Mouse (Mus musculus): Measurements from ENCODE around the gene Ly6g5b. TPM values are rescaled to one million over a fixed set of nuclear protein-coding genes. Genes with fewer than 3 reads are reported as not detected.

Gene Ly6g5b
- total RNA-seq, 2 experiments from 2014 or later: 0.79 TPM

GRCm38 (mm10) chr17:35100196-35100765 lies 14.9 kb downstream of the Ly6g5b start:
- intact Hi-C loops (cut with DNase I): no loop called here
- no peak for DNase-seq (ENCODE audit: extremely low spot score in 1 of 2, low spot score in 2 of 2)
- no peak for TF ChIP-seq CTCF (IDR thresholded peaks at IDR 0.05)
- Histone ChIP-seq H3K27ac (no peak overlapping the region), H3K4me3 (no peak overlapping the region)

- intact Hi-C loops (cut with DNase I): no loop called here
- Histone ChIP-seq H3K4me3 (no peak overlapping the region), H3K27ac (peak overlapping the region; percentile 59; the same call in 1 of the 2 replicates)
- peak; percentile 47 for TF ChIP-seq CTCF (IDR thresholded peaks at IDR 0.05)
- DNase-seq (ENCODE audit: extremely low spot score in 1 of 2, low spot score in 2 of 2): peak; percentile 44 to 59
These were observed 18.0 kb downstream of the Ly6g5b start for GRCm38 (mm10) chr17:35097164-35097655.

DNA sequence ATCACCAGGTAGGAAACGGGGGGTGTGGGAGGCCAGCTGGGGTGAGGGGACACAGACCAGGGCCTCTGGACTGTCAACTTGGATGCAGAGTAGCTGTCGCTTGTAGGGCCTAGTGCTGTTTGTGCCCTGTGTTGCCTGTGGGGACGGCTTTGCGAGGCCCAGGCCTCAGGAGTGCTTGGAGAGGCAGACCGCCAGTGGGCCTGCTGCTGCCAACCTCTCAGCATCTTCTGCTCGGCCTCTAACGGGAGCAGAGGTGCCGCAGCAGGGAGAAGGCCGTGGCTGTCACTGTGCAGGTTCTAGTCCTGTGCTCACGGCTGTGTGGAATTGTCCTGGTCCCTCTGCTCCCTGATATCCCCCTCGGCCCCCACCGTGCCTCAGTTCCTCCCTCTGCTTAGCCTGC lies 18.6 kb downstream of the Ly6g5b start:
- no peak for TF ChIP-seq CTCF (IDR thresholded peaks at IDR 0.05)
- intact Hi-C loops (cut with DNase I): no loop called here
- H3K4me3 ChIP-seq: no peak overlapping the region
- peak overlapping the region; percentile 59; the same call in 1 of the 2 replicates for H3K27ac ChIP-seq
- no peak for DNase-seq (ENCODE audit: extremely low spot score in 1 of 2, low spot score in 2 of 2)

- DNase-seq (ENCODE audit: extremely low spot score in 1 of 2, low spot score in 2 of 2): no peak
- Histone ChIP-seq H3K4me3 (no peak overlapping the region), H3K27ac (peak overlapping the region; percentile 44; the same call in 1 of the 2 replicates)
- intact Hi-C loops (cut with DNase I): no loop called here
- TF ChIP-seq CTCF (IDR thresholded peaks at IDR 0.05): no peak
These were observed 20.5 kb downstream of the Ly6g5b start for GRCm38 (mm10) chr17:35094475-35095365.

DNA sequence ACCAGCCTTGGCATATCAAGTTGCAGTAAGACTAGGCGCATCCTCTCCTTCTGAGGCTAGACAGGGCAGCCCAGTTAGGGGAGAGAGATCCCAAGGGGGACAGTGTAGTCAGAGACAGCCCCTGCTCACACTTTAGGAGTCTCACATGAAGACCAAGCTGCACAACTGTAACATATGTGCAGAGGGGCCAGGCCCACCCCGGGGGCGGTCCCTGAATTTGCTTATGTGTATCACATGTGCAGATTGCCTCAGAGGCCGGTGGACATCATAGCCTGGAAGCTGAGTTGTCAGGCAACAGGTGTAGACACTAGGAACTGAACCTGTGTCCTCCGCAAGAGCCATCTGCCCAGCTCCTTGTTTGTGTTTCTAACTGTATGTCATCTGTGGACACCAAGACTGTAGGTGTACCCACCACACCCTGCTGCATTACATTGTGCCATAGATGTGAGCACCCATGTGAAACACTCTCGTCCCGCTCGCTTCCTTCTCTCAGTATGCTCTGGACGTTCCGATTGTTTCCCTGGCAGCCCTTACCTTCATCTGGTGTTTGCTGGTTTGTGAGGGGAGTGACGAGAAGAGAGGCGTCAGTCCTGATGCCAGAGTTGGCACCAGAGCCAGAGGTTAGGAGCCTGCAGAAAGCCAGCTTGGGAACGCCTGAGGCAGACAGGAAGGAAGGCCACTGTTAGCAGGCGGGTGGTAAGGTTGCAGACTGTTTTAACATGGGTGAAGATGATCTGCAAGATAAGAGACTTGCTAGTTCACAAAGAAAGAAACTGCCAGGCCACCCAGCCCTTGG lies 22.6 kb downstream of the Ly6g5b start:
- TF ChIP-seq CTCF (IDR thresholded peaks at IDR 0.05): no peak
- H3K27ac ChIP-seq: no peak overlapping the region
- intact Hi-C loops (cut with DNase I): no loop called here
- no peak for DNase-seq (ENCODE audit: extremely low spot score in 1 of 2, low spot score in 2 of 2)
- H3K4me3 ChIP-seq: no peak overlapping the region

- Histone ChIP-seq H3K4me3 (peak overlapping the region; percentile 72), H3K27ac (peak overlapping the region; percentile 99; the same call in 1 of the 2 replicates)
- no peak for DNase-seq (ENCODE audit: extremely low spot score in 1 of 2, low spot score in 2 of 2)
- intact Hi-C loops (cut with DNase I): no loop called here
- no peak for TF ChIP-seq CTCF (IDR thresholded peaks at IDR 0.05)
These were observed 24.9 kb downstream of the Ly6g5b start for GRCm38 (mm10) chr17:35090166-35090932.

- intact Hi-C loops (cut with DNase I): no loop called here
- H3K27ac ChIP-seq: peak within 1 kb of the TSS; percentile 99
- peak; percentile 34 for TF ChIP-seq CTCF (IDR thresholded peaks at IDR 0.05)
- H3K4me3 ChIP-seq: peak within 1 kb of the TSS; percentile 72
- peak; percentile 93 for DNase-seq (ENCODE audit: extremely low spot score in 1 of 2, low spot score in 2 of 2)
These were observed 26.2 kb downstream of the Ly6g5b start, which contains the start of gene Abhd16a for GRCm38 (mm10) chr17:35088825-35089644. TSS of gene Abhd16a (plus strand) at chr17:35089263.

DNA sequence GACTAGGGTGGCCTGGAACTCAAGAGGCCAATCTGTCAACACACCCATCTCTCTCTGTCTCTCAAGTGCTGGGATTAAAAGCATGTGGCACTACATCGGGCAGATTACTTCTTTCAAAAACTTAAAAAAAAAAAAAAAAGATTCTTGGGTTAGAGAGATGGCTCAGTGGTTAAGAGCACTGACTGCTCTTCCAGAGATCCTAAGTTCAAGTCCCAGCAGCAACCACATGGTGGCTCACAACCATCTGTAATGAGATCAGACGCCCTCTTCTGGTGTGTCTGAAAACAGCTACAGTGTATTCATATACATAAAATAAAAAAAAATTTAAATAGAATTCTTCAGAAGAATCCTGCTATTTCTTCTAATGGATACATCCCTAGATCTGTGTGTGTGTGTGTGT lies 27.1 kb downstream of the Ly6g5b start:
- H3K4me3 ChIP-seq: no peak overlapping the region
- no peak overlapping the region for H3K27ac ChIP-seq
- no peak for DNase-seq (ENCODE audit: extremely low spot score in 1 of 2, low spot score in 2 of 2)
- TF ChIP-seq CTCF (IDR thresholded peaks at IDR 0.05): peak; percentile 51
- intact Hi-C loops (cut with DNase I): no loop called here

GRCm38 (mm10) chr17:35085208-35085865 lies 29.9 kb downstream of the Ly6g5b start, which contains the start of gene Ly6g6f:
TSS of gene Ly6g6f (minus strand) at chr17:35085610.
- TF ChIP-seq CTCF (IDR thresholded peaks at IDR 0.05): no peak
- H3K27ac ChIP-seq: no peak within 1 kb of the TSS
- intact Hi-C loops (cut with DNase I): no loop called here

More at GRCm38 (mm10) chr17:35085208-35085865, 29.9 kb downstream of the Ly6g5b start, which contains the start of gene Ly6g6f:
- no peak for DNase-seq (ENCODE audit: extremely low spot score in 1 of 2, low spot score in 2 of 2)
- no peak within 1 kb of the TSS for H3K4me3 ChIP-seq

Measured in left cerebral cortex, adult 2 months (tissue).